Mouse (Mus musculus): ENCODE data around the gene Arhgap10. TPM values are rescaled to one million over a fixed set of nuclear protein-coding genes. Genes with fewer than 3 reads are reported as not detected.

Gene Arhgap10
- polyA plus RNA-seq, 1 experiment from 2014 or later: 33.4 TPM

DNA sequence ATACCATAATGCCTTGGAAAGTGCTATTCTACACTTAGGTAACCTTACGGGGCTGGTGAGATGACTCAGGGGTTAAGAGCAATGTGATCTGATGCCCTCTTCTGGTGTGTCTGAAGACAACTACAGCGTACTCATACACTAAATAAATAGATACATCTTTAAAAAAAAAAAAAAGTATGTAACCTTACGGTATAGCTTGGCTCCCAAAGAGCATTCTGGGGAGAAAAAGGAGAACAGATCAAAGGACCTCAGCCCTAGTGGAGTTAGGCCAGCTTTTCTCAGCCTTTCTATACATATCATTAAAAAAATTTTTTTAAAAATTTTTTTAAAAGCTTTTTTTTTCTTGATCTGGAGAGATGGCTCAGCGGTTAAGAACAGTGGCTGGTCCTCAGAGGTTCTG is 2.8 kb upstream of the Arhgap10 start:
- H3K36me3 ChIP-seq (ENCODE audit: control insufficient read depth, insufficient read depth, low read length): no peaks in the 10 kb centered on the region
- WGBS: 86% methylated on average over 4 of the region's 4 CpGs
- H3K4me2 ChIP-seq (ENCODE audit: low read depth, low read length): no peak overlapping the region
- H3K27me3 ChIP-seq (ENCODE audit: control insufficient read depth, insufficient read depth, low read length): no peaks in the 10 kb centered on the region
- no peaks in the 10 kb centered on the region for H3K9me3 ChIP-seq (replicated peaks; ENCODE audit: control insufficient read depth, low read length)
- peaks cover 25% of the 10 kb centered on the region for H3K4me1 ChIP-seq (ENCODE audit: control insufficient read depth, insufficient read depth, low read length)
- no peak overlapping the region for H3K9ac ChIP-seq (ENCODE audit: low read length)
- H3K4me3 ChIP-seq (replicated peaks; ENCODE audit: low read length): no peak overlapping the region
- ATAC-seq (ENCODE audit: insufficient read depth, low FRiP score): no peak
- no peak overlapping the region for H3K27ac ChIP-seq (ENCODE audit: low read length)

DNA sequence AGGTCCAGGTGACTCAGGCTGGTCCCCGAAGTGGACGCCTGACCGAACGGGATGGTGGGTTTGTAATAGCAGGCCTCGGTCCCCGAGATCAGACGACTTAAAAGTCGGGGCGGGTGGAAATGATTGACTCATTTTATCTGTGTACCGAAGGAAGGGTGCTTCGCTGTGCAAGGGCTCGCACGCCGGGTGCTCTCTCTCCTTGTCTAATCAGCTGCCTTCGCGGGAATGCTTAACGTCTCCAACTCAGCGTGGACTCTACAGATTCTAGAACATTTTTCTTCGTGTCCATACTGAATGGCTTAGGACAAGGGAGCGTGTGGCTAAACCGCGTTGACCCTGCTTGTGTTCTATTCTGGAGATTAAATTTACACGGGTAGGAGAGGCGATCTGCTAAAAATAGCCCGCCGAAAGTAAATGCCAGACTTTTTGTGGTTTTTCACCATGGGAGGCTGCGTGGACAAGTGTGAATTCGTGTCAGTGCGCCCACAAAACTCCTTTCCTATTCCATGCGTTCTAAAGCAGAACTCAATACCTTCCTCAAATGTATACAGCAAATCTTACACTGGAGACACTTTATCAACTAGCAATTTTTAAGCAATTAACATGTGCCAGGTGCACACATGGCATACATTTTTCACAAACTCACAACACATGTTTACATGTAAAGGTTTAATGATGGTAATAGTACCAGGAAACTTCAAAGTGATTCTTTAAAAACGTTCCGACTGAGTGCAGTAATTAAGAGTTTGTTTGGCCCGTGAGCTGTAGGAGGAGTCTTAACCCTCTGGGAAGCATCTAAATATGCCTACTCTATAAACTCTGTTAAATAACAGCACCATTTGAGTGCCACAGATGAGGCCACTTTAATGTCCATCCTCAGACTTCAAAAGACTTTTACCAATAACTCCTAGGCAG is 705 bp upstream of the Arhgap10 start:
- no peaks in the 10 kb centered on the region for H3K9me3 ChIP-seq (replicated peaks; ENCODE audit: control insufficient read depth, low read length)
- peak; percentile 57 for ATAC-seq (ENCODE audit: insufficient read depth, low FRiP score)

DNA sequence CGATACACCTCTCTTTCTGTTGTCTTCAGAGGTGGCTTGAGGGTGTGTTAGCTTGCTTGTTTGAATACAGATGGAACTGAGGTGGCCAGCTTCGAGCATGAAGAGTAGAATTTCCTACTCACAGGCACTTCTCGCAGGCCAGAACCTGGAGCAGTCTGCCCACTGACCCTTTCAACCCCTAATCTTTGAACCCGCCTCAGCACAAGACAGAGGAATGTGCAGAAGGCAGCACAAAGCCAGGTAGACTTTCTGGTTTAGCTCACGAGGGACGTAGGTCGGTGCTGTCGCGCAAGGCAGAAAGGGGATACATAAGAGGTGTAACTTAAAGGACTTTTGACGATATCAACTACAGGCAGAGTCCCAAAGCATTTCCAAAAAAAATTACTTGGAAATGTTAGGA is 908 bp downstream of the Arhgap10 start:
- Histone ChIP-seq H3K36me3 (ENCODE audit: control insufficient read depth, insufficient read depth, low read length) (no peaks in the 10 kb centered on the region), H3K27me3 (ENCODE audit: control insufficient read depth, insufficient read depth, low read length) (no peaks in the 10 kb centered on the region), H3K9me3 (replicated peaks; ENCODE audit: control insufficient read depth, low read length) (no peaks in the 10 kb centered on the region), H3K4me1 (ENCODE audit: control insufficient read depth, insufficient read depth, low read length) (peaks cover 27% of the 10 kb centered on the region), H3K4me2 (ENCODE audit: low read depth, low read length) (peak overlapping the region; percentile 78), H3K9ac (ENCODE audit: low read length) (peak overlapping the region; percentile 84), H3K4me3 (replicated peaks; ENCODE audit: low read length) (peak overlapping the region; percentile 62), H3K27ac (ENCODE audit: low read length) (peak overlapping the region; percentile 82; the same call in 1 of the 2 replicates)
- no peak for ATAC-seq (ENCODE audit: insufficient read depth, low FRiP score)
- 3% methylated on average over 10 of the region's 10 CpGs for WGBS

More for the DNA sequence above, 705 bp upstream of the Arhgap10 start:
- Histone ChIP-seq H3K4me1 (ENCODE audit: control insufficient read depth, insufficient read depth, low read length) (peaks cover 27% of the 10 kb centered on the region), H3K9ac (ENCODE audit: low read length) (peak overlapping the region; percentile 84), H3K27ac (ENCODE audit: low read length) (peak overlapping the region; percentile 82), H3K27me3 (ENCODE audit: control insufficient read depth, insufficient read depth, low read length) (no peaks in the 10 kb centered on the region), H3K4me3 (replicated peaks; ENCODE audit: low read length) (peak overlapping the region; percentile 62), H3K4me2 (ENCODE audit: low read depth, low read length) (peak overlapping the region; percentile 78), H3K36me3 (ENCODE audit: control insufficient read depth, insufficient read depth, low read length) (no peaks in the 10 kb centered on the region)
- 6% methylated on average over 33 of the region's 33 CpGs for WGBS

DNA sequence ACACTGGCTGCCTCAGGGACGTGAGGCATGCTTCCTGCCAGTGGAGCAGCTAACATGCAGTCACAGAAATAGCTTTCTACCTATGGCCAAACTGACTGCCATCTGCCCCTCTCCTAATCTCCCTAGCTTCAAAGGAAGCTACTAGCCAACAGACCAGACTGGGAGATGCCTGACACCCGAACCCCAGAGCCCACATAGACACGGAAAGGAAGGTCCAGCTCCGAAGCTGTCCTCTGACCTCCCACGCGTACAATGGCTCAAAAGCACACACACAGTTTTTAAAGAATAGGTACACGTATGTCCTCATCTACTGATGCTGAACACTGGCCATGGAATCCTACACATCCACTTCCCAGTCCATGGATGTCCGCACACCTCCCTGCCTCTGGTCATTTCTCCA is 2.0 kb downstream of the Arhgap10 start:
- H3K4me2 ChIP-seq (ENCODE audit: low read depth, low read length): peak overlapping the region; percentile 78
- peaks cover 28% of the 10 kb centered on the region for H3K4me1 ChIP-seq (ENCODE audit: control insufficient read depth, insufficient read depth, low read length)
- H3K27me3 ChIP-seq (ENCODE audit: control insufficient read depth, insufficient read depth, low read length): no peaks in the 10 kb centered on the region
- ATAC-seq (ENCODE audit: insufficient read depth, low FRiP score): no peak
- H3K9ac ChIP-seq (ENCODE audit: low read length): peak overlapping the region; percentile 84
- no peaks in the 10 kb centered on the region for H3K36me3 ChIP-seq (ENCODE audit: control insufficient read depth, insufficient read depth, low read length)
- WGBS: 62% methylated on average over 8 of the region's 8 CpGs
- no peaks in the 10 kb centered on the region for H3K9me3 ChIP-seq (replicated peaks; ENCODE audit: control insufficient read depth, low read length)
- H3K27ac ChIP-seq (ENCODE audit: low read length): no peak overlapping the region
- peak overlapping the region; percentile 62 for H3K4me3 ChIP-seq (replicated peaks; ENCODE audit: low read length)

DNA sequence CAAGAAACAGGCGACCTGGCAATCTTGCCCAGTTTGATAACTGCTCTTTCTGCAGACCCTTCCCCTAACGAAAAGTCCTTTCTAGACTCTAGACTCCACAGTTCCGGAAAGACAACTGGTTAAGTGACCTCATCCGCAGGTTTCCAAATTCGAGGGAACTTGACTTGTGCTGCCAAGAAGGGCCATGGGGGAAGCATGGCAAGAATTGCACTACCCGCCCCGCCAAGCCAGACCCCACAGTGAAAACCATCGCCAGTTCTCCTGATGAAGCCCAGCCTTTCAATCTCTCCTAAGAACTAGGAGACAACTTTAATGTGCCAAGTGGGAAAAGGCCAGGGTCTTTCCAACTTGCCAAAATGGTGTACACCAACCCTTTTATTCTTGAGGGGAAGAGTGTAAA is 2.6 kb downstream of the Arhgap10 start:
- 89% methylated on average over 8 of the region's 8 CpGs for WGBS
- H3K4me1 ChIP-seq (ENCODE audit: control insufficient read depth, insufficient read depth, low read length): peaks cover 32% of the 10 kb centered on the region
- peak overlapping the region; percentile 78; the same call in 1 of the 2 replicates for H3K4me2 ChIP-seq (ENCODE audit: low read depth, low read length)

DNA sequence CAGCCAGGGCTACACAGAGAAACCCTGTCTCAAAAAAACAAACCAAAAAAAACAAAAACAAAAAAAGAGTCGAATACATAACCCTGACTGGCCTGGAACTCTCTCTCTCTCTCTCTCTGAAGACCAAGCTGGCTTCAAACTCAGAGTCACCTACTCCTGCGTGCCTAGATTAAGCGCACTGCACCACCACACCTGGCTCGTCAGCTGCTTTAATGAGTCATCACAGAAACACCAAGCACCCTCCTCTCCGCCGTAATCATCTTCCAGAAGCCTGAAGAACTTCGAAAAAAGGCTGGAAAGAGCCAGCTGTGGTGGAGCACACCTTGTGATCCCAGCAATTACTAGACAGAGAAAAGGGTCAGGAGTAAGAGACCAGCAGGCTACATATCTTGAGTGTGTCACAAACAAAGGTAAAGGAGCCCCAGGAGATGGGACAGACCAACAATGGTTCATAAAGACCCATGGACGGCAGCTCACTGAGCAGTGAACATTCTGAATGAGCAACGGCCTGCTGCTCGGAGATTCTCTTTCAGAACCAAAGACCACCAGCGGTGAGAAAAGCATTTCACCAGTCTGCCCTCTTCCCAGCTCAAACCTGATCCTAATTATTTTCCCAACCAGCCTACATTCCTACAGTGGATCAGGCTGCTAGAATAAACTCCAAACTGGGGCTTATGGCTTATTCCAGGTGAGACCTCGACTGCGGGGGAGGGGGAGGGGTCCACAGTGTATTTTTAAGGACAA is 5.8 kb downstream of the Arhgap10 start:
- no peaks in the 10 kb centered on the region for H3K27me3 ChIP-seq (ENCODE audit: control insufficient read depth, insufficient read depth, low read length)
- no peak overlapping the region for H3K4me3 ChIP-seq (replicated peaks; ENCODE audit: low read length)
- no peaks in the 10 kb centered on the region for H3K36me3 ChIP-seq (ENCODE audit: control insufficient read depth, insufficient read depth, low read length)
- peaks cover 27% of the 10 kb centered on the region for H3K4me1 ChIP-seq (ENCODE audit: control insufficient read depth, insufficient read depth, low read length)
- ATAC-seq (ENCODE audit: insufficient read depth, low FRiP score): no peak
- no peak overlapping the region for H3K27ac ChIP-seq (ENCODE audit: low read length)
- H3K9ac ChIP-seq (ENCODE audit: low read length): no peak overlapping the region
- H3K4me2 ChIP-seq (ENCODE audit: low read depth, low read length): no peak overlapping the region
- WGBS: 68% methylated on average over 13 of the region's 13 CpGs
- no peaks in the 10 kb centered on the region for H3K9me3 ChIP-seq (replicated peaks; ENCODE audit: control insufficient read depth, low read length)

More for the DNA sequence above, 2.6 kb downstream of the Arhgap10 start:
- Histone ChIP-seq H3K27me3 (ENCODE audit: control insufficient read depth, insufficient read depth, low read length) (no peaks in the 10 kb centered on the region), H3K9ac (ENCODE audit: low read length) (no peak overlapping the region), H3K27ac (ENCODE audit: low read length) (no peak overlapping the region), H3K9me3 (replicated peaks; ENCODE audit: control insufficient read depth, low read length) (no peaks in the 10 kb centered on the region), H3K36me3 (ENCODE audit: control insufficient read depth, insufficient read depth, low read length) (no peaks in the 10 kb centered on the region), H3K4me3 (replicated peaks; ENCODE audit: low read length) (no peak overlapping the region)
- ATAC-seq (ENCODE audit: insufficient read depth, low FRiP score): no peak

DNA sequence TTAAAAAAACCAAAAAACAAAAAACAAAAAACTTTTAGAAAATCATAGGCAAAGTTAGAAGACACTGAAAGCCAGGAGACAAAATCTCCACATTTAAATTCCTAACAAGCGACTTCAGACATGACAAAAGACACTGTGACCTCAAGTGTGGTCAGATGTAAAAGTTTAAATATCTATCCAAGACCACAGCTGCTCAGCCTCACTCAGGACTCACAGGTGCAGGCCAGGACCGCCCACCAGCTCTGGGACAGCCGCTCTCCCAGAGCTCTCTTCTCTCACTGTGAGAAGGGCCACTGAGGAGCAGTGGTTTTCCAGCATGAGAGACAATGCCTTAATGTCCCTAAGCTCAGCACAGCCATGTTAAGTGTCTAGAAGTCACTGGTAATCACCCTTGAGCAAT is 7.3 kb downstream of the Arhgap10 start:
- 55% methylated on average over 3 of the region's 3 CpGs for WGBS
- no peaks in the 10 kb centered on the region for H3K27me3 ChIP-seq (ENCODE audit: control insufficient read depth, insufficient read depth, low read length)
- H3K9ac ChIP-seq (ENCODE audit: low read length): no peak overlapping the region
- no peaks in the 10 kb centered on the region for H3K36me3 ChIP-seq (ENCODE audit: control insufficient read depth, insufficient read depth, low read length)
- peaks cover 21% of the 10 kb centered on the region for H3K4me1 ChIP-seq (ENCODE audit: control insufficient read depth, insufficient read depth, low read length)
- H3K4me3 ChIP-seq (replicated peaks; ENCODE audit: low read length): no peak overlapping the region
- no peak for ATAC-seq (ENCODE audit: insufficient read depth, low FRiP score)
- no peak overlapping the region for H3K27ac ChIP-seq (ENCODE audit: low read length)
- H3K9me3 ChIP-seq (replicated peaks; ENCODE audit: control insufficient read depth, low read length): no peaks in the 10 kb centered on the region
- no peak overlapping the region for H3K4me2 ChIP-seq (ENCODE audit: low read depth, low read length)

DNA sequence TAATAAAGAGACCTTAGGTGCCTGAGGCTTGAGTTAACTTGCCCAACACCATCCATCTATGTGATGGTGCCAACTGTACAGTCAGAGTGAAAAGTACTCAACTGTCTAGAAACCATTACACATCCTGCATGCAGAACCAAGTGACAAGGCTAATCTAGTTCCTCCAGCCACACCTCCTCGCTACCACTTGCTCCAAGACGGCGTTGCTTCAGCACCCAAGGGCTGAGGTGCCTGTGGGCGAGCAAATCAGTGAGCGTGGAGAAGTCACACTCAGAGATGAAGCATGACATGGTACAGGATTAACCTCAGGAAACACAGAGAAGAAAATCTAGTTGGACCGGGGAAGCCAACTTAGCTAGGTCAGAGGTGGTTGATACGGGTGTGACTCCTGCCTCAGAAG is 8.7 kb downstream of the Arhgap10 start:
- Histone ChIP-seq H3K27ac (ENCODE audit: low read length) (no peak overlapping the region), H3K4me3 (replicated peaks; ENCODE audit: low read length) (no peak overlapping the region), H3K27me3 (ENCODE audit: control insufficient read depth, insufficient read depth, low read length) (no peaks in the 10 kb centered on the region), H3K4me2 (ENCODE audit: low read depth, low read length) (no peak overlapping the region), H3K4me1 (ENCODE audit: control insufficient read depth, insufficient read depth, low read length) (peaks cover 18% of the 10 kb centered on the region), H3K36me3 (ENCODE audit: control insufficient read depth, insufficient read depth, low read length) (no peaks in the 10 kb centered on the region), H3K9me3 (replicated peaks; ENCODE audit: control insufficient read depth, low read length) (no peaks in the 10 kb centered on the region), H3K9ac (ENCODE audit: low read length) (no peak overlapping the region)
- peak; percentile 47; the same call in 1 of the 2 replicates for ATAC-seq (ENCODE audit: insufficient read depth, low FRiP score)
- WGBS: 70% methylated on average over 7 of the region's 7 CpGs

DNA sequence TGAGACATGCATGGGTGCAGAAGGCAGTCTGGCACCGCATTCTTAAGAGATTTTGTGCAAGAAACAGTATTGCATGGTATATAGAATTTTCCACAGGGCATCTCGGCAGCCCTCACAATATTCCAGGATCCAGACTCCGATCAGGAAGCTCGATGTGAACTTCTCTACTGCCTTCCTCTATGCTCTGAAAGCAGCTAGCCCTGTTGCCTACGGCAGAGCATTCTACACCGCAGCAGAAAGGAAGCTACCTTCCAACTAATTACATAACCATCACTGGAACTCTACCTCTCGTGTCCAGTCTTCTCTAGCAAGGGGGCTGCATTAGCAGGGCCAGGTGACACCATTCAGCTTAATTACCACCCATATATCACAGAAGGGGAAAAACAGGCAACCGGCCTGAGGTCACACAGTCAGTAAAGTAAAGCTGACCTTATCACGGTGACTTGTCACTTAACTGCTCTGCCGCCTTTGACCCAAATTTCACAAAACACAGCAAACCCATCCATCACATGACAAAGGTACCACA is 10.2 kb downstream of the Arhgap10 start:
- H3K9ac ChIP-seq (ENCODE audit: low read length): no peak overlapping the region
- no peaks in the 10 kb centered on the region for H3K27me3 ChIP-seq (ENCODE audit: control insufficient read depth, insufficient read depth, low read length)
- no peak overlapping the region for H3K27ac ChIP-seq (ENCODE audit: low read length)
- 63% methylated on average over 10 of the region's 10 CpGs for WGBS
- ATAC-seq (ENCODE audit: insufficient read depth, low FRiP score): no peak
- no peaks in the 10 kb centered on the region for H3K36me3 ChIP-seq (ENCODE audit: control insufficient read depth, insufficient read depth, low read length)
- no peak overlapping the region for H3K4me3 ChIP-seq (replicated peaks; ENCODE audit: low read length)
- peaks cover 14% of the 10 kb centered on the region for H3K4me1 ChIP-seq (ENCODE audit: control insufficient read depth, insufficient read depth, low read length)
- no peaks in the 10 kb centered on the region for H3K9me3 ChIP-seq (replicated peaks; ENCODE audit: control insufficient read depth, low read length)
- H3K4me2 ChIP-seq (ENCODE audit: low read depth, low read length): no peak overlapping the region

All from stomach, embryonic 16.5 days (tissue).